Mouse (Mus musculus) kidney, adult 2 months (tissue): Measurements from ENCODE around the gene Foxn3.

Experiments used
- CTCF ChIP-seq: fragments of 200-500 bp; conservative IDR thresholded peaks from 2 replicates; pipeline ENCODE4 v1.5.1; 2011; ENCODE audit warnings: low read depth, mild to moderate bottlenecking, control low read depth, low read length, moderate library complexity, mixed read lengths; ENCODE audit not compliant: insufficient read depth, insufficient read length
- POLR2A ChIP-seq: fragments of 200-500 bp; IDR thresholded peaks from one replicate; pipeline ENCODE4 v1.6.1; 2011; ENCODE audit warnings: low read depth, low read length, control low read depth

DNA sequence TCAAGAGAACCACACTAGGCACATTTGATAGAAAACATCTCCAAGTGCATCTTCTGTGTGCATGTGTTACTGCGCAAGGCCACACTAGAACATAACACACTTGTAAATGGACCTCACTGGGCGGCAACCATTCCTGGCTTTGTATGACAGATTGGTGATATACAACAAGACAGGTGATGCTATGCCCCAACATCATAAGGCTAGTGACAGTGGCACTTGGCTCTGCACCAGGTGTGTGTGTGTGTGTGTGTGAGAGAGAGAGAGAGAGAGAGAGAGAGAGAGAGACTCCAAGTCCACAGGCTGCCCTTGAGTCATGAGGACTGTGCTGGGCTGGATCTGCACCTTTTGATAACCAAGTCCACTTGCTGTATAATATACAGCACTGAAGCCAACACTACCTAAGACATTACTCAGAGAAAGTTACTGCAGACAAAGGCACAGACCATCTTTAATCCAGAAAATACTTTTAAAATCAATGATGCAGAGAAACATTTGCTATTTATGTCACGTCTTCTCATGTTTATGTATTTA lies 242.4 kb downstream of the Foxn3 start:
- TF ChIP-seq CTCF (no peak), POLR2A (no peak)
